Mouse (Mus musculus): Measurements from ENCODE around the gene Rps16.
"Not testable (repeated sequence)": the region's sequence is repeated elsewhere in the genome, so short reads cannot be mapped to it uniquely, and the experiment has no call there.

The Rps16 gene

GRCm38 (mm10) chr7:28384162-28384561 lies 33.7 kb downstream of the Rps16 start:
- peak; percentile 81 for DNase-seq (ENCODE audit: low read depth, low spot score)
- no peaks in the 10 kb centered on the region for H3K27me3 ChIP-seq (ENCODE audit: control insufficient read depth, insufficient read depth, low read length, poor library complexity, severe bottlenecking)
- H3K36me3 ChIP-seq (ENCODE audit: control insufficient read depth, insufficient read depth, low read length, poor library complexity, severe bottlenecking) = no peaks in the 10 kb centered on the region; the same call in 1 of the 2 replicates

- no peak for DNase-seq (ENCODE audit: low read depth, low spot score)
- Histone ChIP-seq H3K36me3 (ENCODE audit: control insufficient read depth, insufficient read depth, low read length, poor library complexity, severe bottlenecking) (peaks cover 3% of the 10 kb centered on the region; the same call in 1 of the 2 replicates), H3K27me3 (ENCODE audit: control insufficient read depth, insufficient read depth, low read length, poor library complexity, severe bottlenecking) (no peaks in the 10 kb centered on the region)
Measured at GRCm38 (mm10) chr7:28385196-28385595, 34.7 kb downstream of the Rps16 start.

GRCm38 (mm10) chr7:28386007-28386406 lies 35.6 kb downstream of the Rps16 start:
- H3K27me3 ChIP-seq (ENCODE audit: control insufficient read depth, insufficient read depth, low read length, poor library complexity, severe bottlenecking) = no peaks in the 10 kb centered on the region
- DNase-seq (ENCODE audit: low read depth, low spot score) = peak; percentile 74
- H3K36me3 ChIP-seq (ENCODE audit: control insufficient read depth, insufficient read depth, low read length, poor library complexity, severe bottlenecking) = peaks cover 3% of the 10 kb centered on the region; the same call in 1 of the 2 replicates

- no peaks in the 10 kb centered on the region for H3K27me3 ChIP-seq (ENCODE audit: control insufficient read depth, insufficient read depth, low read length, poor library complexity, severe bottlenecking)
- peak; percentile 97 for DNase-seq (ENCODE audit: low read depth, low spot score)
- H3K36me3 ChIP-seq (ENCODE audit: control insufficient read depth, insufficient read depth, low read length, poor library complexity, severe bottlenecking) = peaks cover 3% of the 10 kb centered on the region; the same call in 1 of the 2 replicates
Measured at GRCm38 (mm10) chr7:28386462-28386861, 36.0 kb downstream of the Rps16 start.

GRCm38 (mm10) chr7:28386877-28387276 lies 36.4 kb downstream of the Rps16 start:
- H3K36me3 ChIP-seq (ENCODE audit: control insufficient read depth, insufficient read depth, low read length, poor library complexity, severe bottlenecking) = not testable (repeated sequence)
- DNase-seq (ENCODE audit: low read depth, low spot score) = peak; percentile 15

GRCm38 (mm10) chr7:28387384-28387783 lies 36.9 kb downstream of the Rps16 start:
- not testable (repeated sequence) for H3K27me3 ChIP-seq (ENCODE audit: control insufficient read depth, insufficient read depth, low read length, poor library complexity, severe bottlenecking); DNase-seq (ENCODE audit: low read depth, low spot score)

More at GRCm38 (mm10) chr7:28386877-28387276, 36.4 kb downstream of the Rps16 start:
- not testable (repeated sequence) for H3K27me3 ChIP-seq (ENCODE audit: control insufficient read depth, insufficient read depth, low read length, poor library complexity, severe bottlenecking)

GRCm38 (mm10) chr7:28390331-28390730 lies 39.9 kb downstream of the Rps16 start:
- H3K36me3 ChIP-seq (ENCODE audit: control insufficient read depth, insufficient read depth, low read length, poor library complexity, severe bottlenecking) = peaks cover 3% of the 10 kb centered on the region; the same call in 1 of the 2 replicates
- DNase-seq (ENCODE audit: low read depth, low spot score) = no peak
- no peaks in the 10 kb centered on the region for H3K27me3 ChIP-seq (ENCODE audit: control insufficient read depth, insufficient read depth, low read length, poor library complexity, severe bottlenecking)

More at GRCm38 (mm10) chr7:28387384-28387783, 36.9 kb downstream of the Rps16 start:
- not testable (repeated sequence) for H3K36me3 ChIP-seq (ENCODE audit: control insufficient read depth, insufficient read depth, low read length, poor library complexity, severe bottlenecking)

- no peaks in the 10 kb centered on the region for H3K27me3 ChIP-seq (ENCODE audit: control insufficient read depth, insufficient read depth, low read length, poor library complexity, severe bottlenecking)
- peak; percentile 99 for DNase-seq (ENCODE audit: low read depth, low spot score)
- peaks cover 15% of the 10 kb centered on the region for H3K36me3 ChIP-seq (ENCODE audit: control insufficient read depth, insufficient read depth, low read length, poor library complexity, severe bottlenecking)
Measured at GRCm38 (mm10) chr7:28392429-28393271, 42.2 kb downstream of the Rps16 start, which contains the start of the genes Med29 and Paf1. Gene Med29 (minus strand): TSS chr7:28392708. Gene Paf1 (plus strand): TSS chr7:28392951.

- no peak for DNase-seq (ENCODE audit: low read depth, low spot score)
- Histone ChIP-seq H3K36me3 (ENCODE audit: control insufficient read depth, insufficient read depth, low read length, poor library complexity, severe bottlenecking) (peaks cover 15% of the 10 kb centered on the region), H3K27me3 (ENCODE audit: control insufficient read depth, insufficient read depth, low read length, poor library complexity, severe bottlenecking) (no peaks in the 10 kb centered on the region)
Measured at GRCm38 (mm10) chr7:28393272-28393951, 43.0 kb downstream of the Rps16 start.

- peaks cover 15% of the 10 kb centered on the region for H3K36me3 ChIP-seq (ENCODE audit: control insufficient read depth, insufficient read depth, low read length, poor library complexity, severe bottlenecking)
- no peak for DNase-seq (ENCODE audit: low read depth, low spot score)
- H3K27me3 ChIP-seq (ENCODE audit: control insufficient read depth, insufficient read depth, low read length, poor library complexity, severe bottlenecking) = no peaks in the 10 kb centered on the region
Measured at GRCm38 (mm10) chr7:28395425-28395824, 45.0 kb downstream of the Rps16 start.

- Histone ChIP-seq H3K36me3 (ENCODE audit: control insufficient read depth, insufficient read depth, low read length, poor library complexity, severe bottlenecking) (peaks cover 18% of the 10 kb centered on the region), H3K27me3 (ENCODE audit: control insufficient read depth, insufficient read depth, low read length, poor library complexity, severe bottlenecking) (no peaks in the 10 kb centered on the region)
- DNase-seq (ENCODE audit: low read depth, low spot score) = peak; percentile 66
Measured at GRCm38 (mm10) chr7:28398000-28398399, 47.5 kb downstream of the Rps16 start.

GRCm38 (mm10) chr7:28398696-28399340 lies 48.4 kb downstream of the Rps16 start:
- H3K36me3 ChIP-seq (ENCODE audit: control insufficient read depth, insufficient read depth, low read length, poor library complexity, severe bottlenecking) = peaks cover 20% of the 10 kb centered on the region

GRCm38 (mm10) chr7:28401030-28401429 lies 50.6 kb downstream of the Rps16 start:
- peaks cover 16% of the 10 kb centered on the region for H3K36me3 ChIP-seq (ENCODE audit: control insufficient read depth, insufficient read depth, low read length, poor library complexity, severe bottlenecking)
- no peak for DNase-seq (ENCODE audit: low read depth, low spot score)
- H3K27me3 ChIP-seq (ENCODE audit: control insufficient read depth, insufficient read depth, low read length, poor library complexity, severe bottlenecking) = no peaks in the 10 kb centered on the region

More at GRCm38 (mm10) chr7:28398696-28399340, 48.4 kb downstream of the Rps16 start:
- H3K27me3 ChIP-seq (ENCODE audit: control insufficient read depth, insufficient read depth, low read length, poor library complexity, severe bottlenecking) = no peaks in the 10 kb centered on the region
- DNase-seq (ENCODE audit: low read depth, low spot score) = no peak

- H3K36me3 ChIP-seq (ENCODE audit: control insufficient read depth, insufficient read depth, low read length, poor library complexity, severe bottlenecking) = peaks cover 10% of the 10 kb centered on the region
- no peaks in the 10 kb centered on the region for H3K27me3 ChIP-seq (ENCODE audit: control insufficient read depth, insufficient read depth, low read length, poor library complexity, severe bottlenecking)
- no peak for DNase-seq (ENCODE audit: low read depth, low spot score)
Measured at GRCm38 (mm10) chr7:28401942-28402341, 51.5 kb downstream of the Rps16 start.
